Mouse (Mus musculus) kidney, adult 11 months (tissue): Measurements from ENCODE around the gene Ranbp10.

ENCODE experiments used
- DNase-seq: peaks from one replicate; pipeline ENCODE4 v3.0.0; 2022

Ranbp10 gene

GRCm38 (mm10) chr8:105826861-105827848 lies at the start of gene Ranbp10, which contains the start of gene Tsnaxip1:
TSS of gene Ranbp10 (minus strand) at chr8:105827350.
TSS of gene Tsnaxip1 (plus strand) at chr8:105827731.
- DNase-seq, result peak; percentile 99

- no peak for DNase-seq
These were observed 47.2 kb upstream of the Ranbp10 start for GRCm38 (mm10) chr8:105874301-105874700.

GRCm38 (mm10) chr8:105866364-105867029 lies 39.3 kb upstream of the Ranbp10 start:
- DNase-seq, result no peak

GRCm38 (mm10) chr8:105861951-105862350 lies 34.8 kb upstream of the Ranbp10 start:
- no peak for DNase-seq

GRCm38 (mm10) chr8:105860143-105860981 lies 33.2 kb upstream of the Ranbp10 start, which contains the start of gene Nutf2:
TSS of gene Nutf2 (plus strand) at chr8:105860580.
- DNase-seq, result peak; percentile 99

GRCm38 (mm10) chr8:105859314-105859713 lies 32.2 kb upstream of the Ranbp10 start:
- DNase-seq, result no peak

GRCm38 (mm10) chr8:105858495-105858894 lies 31.3 kb upstream of the Ranbp10 start:
- no peak for DNase-seq

- no peak for DNase-seq
These were observed 29.2 kb upstream of the Ranbp10 start for GRCm38 (mm10) chr8:105856168-105856835.

GRCm38 (mm10) chr8:105855248-105856167 lies 28.4 kb upstream of the Ranbp10 start:
- peak; percentile 45 for DNase-seq

- peak; percentile 90 for DNase-seq
These were observed 27.6 kb upstream of the Ranbp10 start, which contains the start of gene Thap11 for GRCm38 (mm10) chr8:105854715-105855216. TSS of gene Thap11 (plus strand) at chr8:105855132.

GRCm38 (mm10) chr8:105854303-105854702 lies 27.2 kb upstream of the Ranbp10 start:
- no peak for DNase-seq

- DNase-seq, result no peak
These were observed 26.0 kb upstream of the Ranbp10 start, which contains the start of gene Cenpt for GRCm38 (mm10) chr8:105853178-105853577. TSS of gene Cenpt (minus strand) at chr8:105853278.

GRCm38 (mm10) chr8:105852146-105852729 lies 25.1 kb upstream of the Ranbp10 start:
- DNase-seq, result no peak

GRCm38 (mm10) chr8:105851651-105852143 lies 24.5 kb upstream of the Ranbp10 start:
- peak; percentile 83 for DNase-seq

- DNase-seq, result no peak
These were observed 23.5 kb upstream of the Ranbp10 start for GRCm38 (mm10) chr8:105850611-105851010.

- no peak for DNase-seq
These were observed 22.9 kb upstream of the Ranbp10 start for GRCm38 (mm10) chr8:105850014-105850413.

- no peak for DNase-seq
These were observed 19.5 kb upstream of the Ranbp10 start for GRCm38 (mm10) chr8:105846678-105847077.

GRCm38 (mm10) chr8:105839209-105839608 lies 12.1 kb upstream of the Ranbp10 start:
- no peak for DNase-seq

GRCm38 (mm10) chr8:105836991-105837390 lies 9.8 kb upstream of the Ranbp10 start:
- no peak for DNase-seq

GRCm38 (mm10) chr8:105835318-105835717 lies 8.2 kb upstream of the Ranbp10 start:
- peak; percentile 73 for DNase-seq
